Mouse (Mus musculus): ENCODE data around the gene Stxbp4.

Gene Stxbp4

GRCm38 (mm10) chr11:90650231-90650885 is 12.5 kb upstream of the Stxbp4 start:
- in situ Hi-C loops (cut with MboI, MseI): no loop called here

- in situ Hi-C loops (cut with MboI, MseI): no loop called here
These were observed 11.9 kb upstream of the Stxbp4 start for GRCm38 (mm10) chr11:90649777-90650176.

- in situ Hi-C loops (cut with MboI, MseI): no loop called here
These were observed 487 bp upstream of the Stxbp4 start for GRCm38 (mm10) chr11:90638312-90638830.

- in situ Hi-C loops (cut with MboI, MseI): loop anchor here in 1 of 2 experiments (5.0 kb wide), 1 partner anchor 102 kb away; no protein-coding TSS in a partner anchor
These were observed 3.2 kb downstream of the Stxbp4 start for GRCm38 (mm10) chr11:90634661-90635060.

- in situ Hi-C loops (cut with MboI, MseI): loop anchor here in 1 of 2 experiments (5.0 kb wide), 1 partner anchor 100 kb away; no protein-coding TSS in a partner anchor
These were observed 5.4 kb downstream of the Stxbp4 start for GRCm38 (mm10) chr11:90632480-90632879.

GRCm38 (mm10) chr11:90627751-90628150 is 10.1 kb downstream of the Stxbp4 start:
- in situ Hi-C loops (cut with MboI, MseI): loop anchor here in 1 of 2 experiments (10.0 kb wide), 1 partner anchor 613 kb away; no protein-coding TSS in a partner anchor

GRCm38 (mm10) chr11:90625174-90625573 is 12.7 kb downstream of the Stxbp4 start:
- in situ Hi-C loops (cut with MboI, MseI): loop anchor here in 1 of 2 experiments (10.0 kb wide), 1 partner anchor 610 kb away; no protein-coding TSS in a partner anchor

- in situ Hi-C loops (cut with MboI, MseI): loop anchor here (5.0 to 25.0 kb wide), 3 partner anchors 311 to 609 kb away; partner anchors contain the start of gene Gm45716 (in 1 of the 2)
These were observed 14.4 kb downstream of the Stxbp4 start for GRCm38 (mm10) chr11:90623477-90623876.

- in situ Hi-C loops (cut with MboI, MseI): loop anchor here (5.0 to 25.0 kb wide), 3 partner anchors 310 to 608 kb away; partner anchors contain the start of gene Gm45716 (in 1 of the 2)
These were observed 15.4 kb downstream of the Stxbp4 start for GRCm38 (mm10) chr11:90622500-90622899.

- in situ Hi-C loops (cut with MboI, MseI): loop anchor here (5.0 to 25.0 kb wide), 3 partner anchors 310 to 607 kb away; partner anchors contain the start of gene Gm45716 (in 1 of the 2)
These were observed 15.8 kb downstream of the Stxbp4 start for GRCm38 (mm10) chr11:90622044-90622443.

GRCm38 (mm10) chr11:90616431-90616830 is 21.5 kb downstream of the Stxbp4 start:
- in situ Hi-C loops (cut with MboI, MseI): loop anchor here (10.0 to 25.0 kb wide), 4 partner anchors 292 to 622 kb away; no protein-coding TSS in a partner anchor

GRCm38 (mm10) chr11:90614743-90615142 is 23.1 kb downstream of the Stxbp4 start:
- in situ Hi-C loops (cut with MboI, MseI): loop anchor here (5.0 to 25.0 kb wide), 5 partner anchors 137 to 620 kb away; no protein-coding TSS in a partner anchor

- in situ Hi-C loops (cut with MboI, MseI): loop anchor here (5.0 to 25.0 kb wide), 5 partner anchors 135 to 617 kb away; no protein-coding TSS in a partner anchor
These were observed 25.8 kb downstream of the Stxbp4 start for GRCm38 (mm10) chr11:90612118-90612517.

GRCm38 (mm10) chr11:90603066-90603465 is 34.8 kb downstream of the Stxbp4 start:
- in situ Hi-C loops (cut with MboI, MseI): loop anchor here in 1 of 2 experiments (25.0 kb wide), 1 partner anchor 291 kb away; no protein-coding TSS in a partner anchor

GRCm38 (mm10) chr11:90595826-90596225 is 42.1 kb downstream of the Stxbp4 start:
- in situ Hi-C loops (cut with MboI, MseI): no loop called here

GRCm38 (mm10) chr11:90590996-90591395 is 46.9 kb downstream of the Stxbp4 start:
- in situ Hi-C loops (cut with MboI, MseI): no loop called here

GRCm38 (mm10) chr11:90586203-90586602 is 51.7 kb downstream of the Stxbp4 start:
- in situ Hi-C loops (cut with MboI, MseI): no loop called here

- in situ Hi-C loops (cut with MboI, MseI): no loop called here
These were observed 52.1 kb downstream of the Stxbp4 start for GRCm38 (mm10) chr11:90585754-90586153.

- in situ Hi-C loops (cut with MboI, MseI): no loop called here
These were observed 60.7 kb downstream of the Stxbp4 start for GRCm38 (mm10) chr11:90577057-90577780.

GRCm38 (mm10) chr11:90576282-90576972 is 61.5 kb downstream of the Stxbp4 start:
- in situ Hi-C loops (cut with MboI, MseI): no loop called here

GRCm38 (mm10) chr11:90575491-90576048 is 62.3 kb downstream of the Stxbp4 start:
- in situ Hi-C loops (cut with MboI, MseI): no loop called here
